Mouse (Mus musculus): Measurements from ENCODE around the gene Dlst. TPM values are rescaled to one million over a fixed set of nuclear protein-coding genes. Genes with fewer than 3 reads are reported as not detected.

Dlst gene
- total and polyA plus RNA-seq, 2 experiments from 2014 or later, result 92.8 to 121 TPM

DNA sequence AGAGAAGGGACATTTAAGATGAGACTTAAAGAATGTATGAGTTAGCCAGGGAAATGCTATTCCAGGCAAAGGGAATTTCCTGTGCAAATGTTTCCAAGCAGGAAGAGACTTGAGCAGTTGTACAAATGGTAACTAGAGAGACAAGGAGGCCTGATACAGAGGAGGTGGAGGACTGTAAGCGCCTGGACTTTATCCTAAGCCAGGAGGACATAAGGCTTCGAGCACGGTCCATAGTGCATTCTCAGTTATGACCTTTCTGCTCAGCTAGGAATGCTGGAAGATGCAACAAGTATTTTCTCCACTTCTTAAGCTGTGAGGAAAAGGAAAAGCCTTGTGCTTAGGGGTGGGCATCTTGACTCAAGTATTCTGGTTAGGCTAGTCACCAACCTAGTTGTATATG, 2.7 kb downstream of the Dlst start:
- 95% methylated on average over 3 of the region's 3 CpGs for WGBS
- DNase-seq (no peak), ATAC-seq (no peak)
- Histone ChIP-seq H3K4me2 (ENCODE audit: low read depth) (no peak overlapping the region), H3K27ac (ENCODE audit: low read depth, low read length) (no peak overlapping the region), H3K4me1 (ENCODE audit: insufficient read depth) (peaks cover 20% of the 10 kb centered on the region; the same call in 1 of the 2 replicates), H3K27me3 (ENCODE audit: insufficient read depth, low read length) (no peaks in the 10 kb centered on the region), H3K36me3 (ENCODE audit: insufficient read depth) (peaks cover 12% of the 10 kb centered on the region), H3K9me3 (ENCODE audit: low read length) (no peaks in the 10 kb centered on the region), H3K4me3 (ENCODE audit: low read depth, low read length) (no peak overlapping the region), H3K9ac (no peak overlapping the region)
- TF ChIP-seq CTCF (IDR thresholded peaks at IDR 0.05; ENCODE audit: low read depth), result no peak

DNA sequence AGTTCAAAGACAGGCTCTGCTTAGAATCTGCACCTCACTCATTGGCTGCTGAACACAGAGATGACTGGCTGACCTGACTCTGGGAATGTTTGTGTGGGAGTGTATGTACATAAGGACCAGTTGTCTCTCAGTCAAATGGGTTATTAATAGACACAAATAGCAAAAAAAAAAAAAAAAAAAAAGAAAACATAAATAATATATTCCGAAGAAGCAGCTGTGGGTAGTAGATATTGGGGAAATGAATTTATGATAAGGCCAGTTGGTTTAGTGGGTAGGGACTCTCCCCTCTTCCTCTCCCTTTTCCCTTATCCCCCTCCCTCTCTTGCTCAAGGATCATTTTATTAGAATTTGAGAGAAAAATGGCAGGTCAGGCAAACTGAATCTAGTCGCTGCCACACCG, 3.3 kb downstream of the Dlst start:
- no peak overlapping the region for H3K27ac ChIP-seq (ENCODE audit: low read depth, low read length)
- H3K4me3 ChIP-seq (ENCODE audit: low read depth, low read length), result no peak overlapping the region
- no peaks in the 10 kb centered on the region for H3K27me3 ChIP-seq (ENCODE audit: insufficient read depth, low read length)
- H3K9ac ChIP-seq, result no peak overlapping the region
- no peak for TF ChIP-seq CTCF (IDR thresholded peaks at IDR 0.05; ENCODE audit: low read depth)
- peaks cover 20% of the 10 kb centered on the region; the same call in 1 of the 2 replicates for H3K4me1 ChIP-seq (ENCODE audit: insufficient read depth)
- 94% methylated on average over 3 of the region's 3 CpGs for WGBS
- no peaks in the 10 kb centered on the region for H3K9me3 ChIP-seq (ENCODE audit: low read length)
- no peak overlapping the region for H3K4me2 ChIP-seq (ENCODE audit: low read depth)
- DNase-seq, result no peak
- ATAC-seq, result no peak
- H3K36me3 ChIP-seq (ENCODE audit: insufficient read depth), result peaks cover 17% of the 10 kb centered on the region

DNA sequence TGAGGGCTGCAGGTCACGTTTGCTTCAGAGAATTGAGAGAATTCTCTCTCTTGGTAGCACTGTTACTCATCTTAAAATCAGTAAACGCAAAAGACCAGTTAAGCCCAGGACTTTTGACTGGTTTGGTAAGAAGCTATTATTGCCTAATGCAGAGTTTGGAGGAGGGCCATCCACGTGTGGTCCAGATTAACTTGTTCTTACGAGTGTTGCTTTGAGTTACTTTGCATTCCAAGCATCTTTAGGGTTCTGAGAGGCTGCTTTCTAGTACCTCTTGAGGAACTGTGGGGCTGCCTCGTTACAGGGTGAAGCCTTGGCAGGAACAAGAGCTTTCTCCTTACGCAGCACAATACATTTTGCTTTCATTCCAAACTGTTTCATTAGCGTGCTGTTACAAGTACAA, 5.0 kb downstream of the Dlst start:
- no peak for TF ChIP-seq CTCF (IDR thresholded peaks at IDR 0.05; ENCODE audit: low read depth)
- Histone ChIP-seq H3K4me1 (ENCODE audit: insufficient read depth) (peaks cover 15% of the 10 kb centered on the region; the same call in 1 of the 2 replicates), H3K27ac (ENCODE audit: low read depth, low read length) (no peak overlapping the region), H3K27me3 (ENCODE audit: insufficient read depth, low read length) (no peaks in the 10 kb centered on the region), H3K9me3 (ENCODE audit: low read length) (no peaks in the 10 kb centered on the region), H3K9ac (no peak overlapping the region), H3K4me2 (ENCODE audit: low read depth) (no peak overlapping the region), H3K4me3 (ENCODE audit: low read depth, low read length) (no peak overlapping the region), H3K36me3 (ENCODE audit: insufficient read depth) (peaks cover 32% of the 10 kb centered on the region)
- ATAC-seq (no peak), DNase-seq (no peak)
- 50% methylated on average over 7 of the region's 7 CpGs for WGBS

DNA sequence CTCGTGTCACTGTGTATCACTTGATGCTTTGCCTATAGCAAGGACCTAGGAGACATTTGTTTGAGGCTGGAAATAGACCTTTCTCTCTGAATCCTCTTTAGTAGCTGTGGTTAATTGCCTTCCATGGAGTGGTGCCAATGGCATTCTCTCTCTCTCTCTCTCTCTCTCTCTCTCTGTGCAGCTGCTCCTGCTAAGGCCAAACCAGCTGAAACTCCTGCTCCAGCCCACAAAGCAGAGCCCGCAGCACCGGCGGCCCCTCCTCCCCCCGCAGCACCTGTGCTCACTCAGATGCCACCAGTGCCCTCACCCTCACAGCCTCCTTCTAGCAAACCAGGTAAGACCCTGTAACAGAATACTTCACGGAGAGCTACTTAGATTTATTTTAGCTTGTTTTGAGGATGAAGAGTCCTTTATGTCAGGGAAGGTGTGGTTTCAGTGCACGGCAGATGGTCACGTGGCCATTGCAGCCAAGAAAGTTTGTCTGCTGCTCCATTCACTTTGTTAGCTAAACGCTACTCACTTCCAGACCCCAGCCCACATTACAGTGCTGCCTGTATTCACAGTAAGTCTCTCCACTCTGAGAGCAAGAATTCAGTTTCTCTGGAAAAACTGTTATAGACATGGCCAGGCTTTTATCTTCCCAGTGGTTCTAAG, 11.3 kb downstream of the Dlst start:
- H3K9me3 ChIP-seq (ENCODE audit: low read length), result no peaks in the 10 kb centered on the region
- no peak for TF ChIP-seq CTCF (IDR thresholded peaks at IDR 0.05; ENCODE audit: low read depth)
- H3K36me3 ChIP-seq (ENCODE audit: insufficient read depth), result peaks cover 70% of the 10 kb centered on the region
- no peak overlapping the region for H3K4me2 ChIP-seq (ENCODE audit: low read depth)
- no peak overlapping the region for H3K27ac ChIP-seq (ENCODE audit: low read depth, low read length)
- no peak for DNase-seq
- H3K4me1 ChIP-seq (ENCODE audit: insufficient read depth), result no peaks in the 10 kb centered on the region
- H3K4me3 ChIP-seq (ENCODE audit: low read depth, low read length), result no peak overlapping the region
- WGBS, result 63% methylated on average over 9 of the region's 9 CpGs
- ATAC-seq, result no peak
- no peaks in the 10 kb centered on the region for H3K27me3 ChIP-seq (ENCODE audit: insufficient read depth, low read length)
- H3K9ac ChIP-seq, result no peak overlapping the region

DNA sequence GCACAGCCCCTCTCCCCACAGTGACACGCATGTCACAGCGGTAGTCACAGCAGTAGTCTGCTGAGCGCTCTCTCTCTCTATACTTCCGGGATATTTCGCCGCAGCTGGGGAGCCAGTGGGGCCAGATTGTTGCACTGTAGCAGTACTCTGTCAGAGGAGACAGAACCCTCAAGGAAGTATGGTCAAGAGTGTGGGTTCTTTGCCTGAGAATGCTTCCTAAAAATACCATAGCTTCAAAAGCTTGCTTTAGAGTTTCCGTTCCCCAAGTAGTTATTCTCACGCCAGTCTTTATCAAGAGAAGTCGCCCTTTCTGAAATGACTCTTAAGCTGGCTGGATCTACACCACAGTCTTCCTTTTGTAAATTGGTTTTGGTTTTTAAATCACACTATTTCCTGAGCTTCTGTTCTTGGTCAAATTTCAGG, 12.5 kb downstream of the Dlst start:
- no peak overlapping the region for H3K9ac ChIP-seq
- H3K4me1 ChIP-seq (ENCODE audit: insufficient read depth), result no peaks in the 10 kb centered on the region
- no peak for TF ChIP-seq CTCF (IDR thresholded peaks at IDR 0.05; ENCODE audit: low read depth)
- DNase-seq (no peak), ATAC-seq (no peak)
- peaks cover 75% of the 10 kb centered on the region for H3K36me3 ChIP-seq (ENCODE audit: insufficient read depth)
- no peaks in the 10 kb centered on the region for H3K9me3 ChIP-seq (ENCODE audit: low read length)
- H3K4me2 ChIP-seq (ENCODE audit: low read depth), result no peak overlapping the region
- H3K27ac ChIP-seq (ENCODE audit: low read depth, low read length), result no peak overlapping the region
- 96% methylated on average over 9 of the region's 9 CpGs for WGBS
- H3K4me3 ChIP-seq (ENCODE audit: low read depth, low read length), result no peak overlapping the region
- H3K27me3 ChIP-seq (ENCODE audit: insufficient read depth, low read length), result no peaks in the 10 kb centered on the region

DNA sequence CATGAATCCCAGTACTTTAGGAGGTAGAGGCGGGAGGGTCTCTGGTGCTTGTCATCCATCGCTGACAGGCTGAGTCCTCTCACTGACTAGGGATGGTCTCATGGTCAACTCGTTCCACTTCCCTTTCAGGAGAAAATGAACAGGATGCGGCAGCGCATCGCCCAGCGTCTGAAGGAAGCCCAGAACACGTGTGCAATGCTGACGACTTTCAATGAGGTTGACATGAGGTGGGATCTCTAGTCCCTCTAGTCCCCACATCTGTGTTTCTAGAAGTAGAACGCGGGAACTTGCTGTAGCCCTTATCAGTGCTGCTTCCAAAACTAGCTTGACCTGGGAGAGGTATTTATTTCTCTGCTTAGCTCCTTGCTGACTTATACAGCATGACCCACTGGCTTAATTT, 13.0 kb downstream of the Dlst start:
- DNase-seq, result no peak
- peaks cover 75% of the 10 kb centered on the region for H3K36me3 ChIP-seq (ENCODE audit: insufficient read depth)
- no peak for TF ChIP-seq CTCF (IDR thresholded peaks at IDR 0.05; ENCODE audit: low read depth)

DNA sequence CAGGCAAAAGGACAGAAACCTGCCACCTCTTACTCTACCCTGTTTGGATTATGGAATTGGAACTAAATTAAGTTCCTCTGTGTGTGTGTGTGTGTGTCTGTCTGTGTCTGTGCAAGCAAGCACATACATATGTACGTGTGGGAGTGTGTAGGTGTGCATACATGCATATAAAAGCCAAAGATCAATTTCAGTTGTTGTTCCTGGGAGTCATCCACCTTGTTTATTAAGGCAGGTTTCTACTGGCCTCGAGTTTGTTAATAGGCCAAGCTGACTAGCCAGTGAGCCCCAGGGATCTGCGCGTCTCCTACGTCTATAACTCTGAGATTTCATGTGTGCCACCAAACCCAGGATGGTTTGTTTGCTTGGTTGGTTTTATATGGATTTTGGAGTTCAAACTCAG, 14.1 kb downstream of the Dlst start:
- H3K4me1 ChIP-seq (ENCODE audit: insufficient read depth), result no peaks in the 10 kb centered on the region
- no peak overlapping the region for H3K27ac ChIP-seq (ENCODE audit: low read depth, low read length)
- H3K27me3 ChIP-seq (ENCODE audit: insufficient read depth, low read length), result no peaks in the 10 kb centered on the region
- no peak overlapping the region for H3K9ac ChIP-seq
- no peaks in the 10 kb centered on the region for H3K9me3 ChIP-seq (ENCODE audit: low read length)
- DNase-seq (no peak), ATAC-seq (no peak)
- 95% methylated on average over 5 of the region's 5 CpGs for WGBS
- H3K36me3 ChIP-seq (ENCODE audit: insufficient read depth), result peaks cover 72% of the 10 kb centered on the region
- H3K4me2 ChIP-seq (ENCODE audit: low read depth), result no peak overlapping the region
- no peak overlapping the region for H3K4me3 ChIP-seq (ENCODE audit: low read depth, low read length)
- no peak for TF ChIP-seq CTCF (IDR thresholded peaks at IDR 0.05; ENCODE audit: low read depth)

More for the DNA sequence above, 13.0 kb downstream of the Dlst start:
- no peaks in the 10 kb centered on the region for H3K27me3 ChIP-seq (ENCODE audit: insufficient read depth, low read length)
- 97% methylated on average over 11 of the region's 11 CpGs for WGBS
- H3K4me1 ChIP-seq (ENCODE audit: insufficient read depth), result no peaks in the 10 kb centered on the region
- H3K9me3 ChIP-seq (ENCODE audit: low read length), result no peaks in the 10 kb centered on the region
- H3K27ac ChIP-seq (ENCODE audit: low read depth, low read length), result no peak overlapping the region
- H3K4me2 ChIP-seq (ENCODE audit: low read depth), result no peak overlapping the region
- no peak overlapping the region for H3K9ac ChIP-seq
- ATAC-seq, result no peak
- H3K4me3 ChIP-seq (ENCODE audit: low read depth, low read length), result no peak overlapping the region
